Mouse (Mus musculus): Measurements from ENCODE around the gene Sec23ip. TPM values are rescaled to one million over a fixed set of nuclear protein-coding genes. Genes with fewer than 3 reads are reported as not detected.

Sec23ip gene
- polyA plus RNA-seq, 1 experiment from 2014 or later: 29.7 TPM

DNA sequence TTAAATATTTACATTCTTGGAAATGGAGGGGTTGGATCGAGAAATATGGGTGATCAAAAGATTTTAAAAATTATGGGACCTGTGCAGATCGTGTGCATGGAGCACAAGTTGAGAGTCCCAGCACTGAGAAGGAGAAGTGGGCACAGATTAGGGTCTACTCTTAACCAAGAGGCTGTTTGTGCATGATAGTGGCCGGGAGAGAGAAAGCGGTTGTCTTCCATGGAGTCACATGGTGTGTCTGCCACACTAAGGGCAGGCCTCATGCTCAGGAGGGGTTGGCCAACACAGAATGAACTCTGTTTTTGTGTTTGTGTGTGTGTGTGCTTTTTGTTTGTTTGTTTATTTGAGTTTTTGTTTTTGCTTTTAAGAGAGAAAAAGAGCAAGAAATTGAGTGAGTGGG lies 7.3 kb downstream of the Sec23ip start:
- no peak for ATAC-seq
- H3K36me3 ChIP-seq (ENCODE audit: control insufficient read depth, insufficient read depth, low read length): peaks cover 16% of the 10 kb centered on the region
- no peak overlapping the region for H3K4me2 ChIP-seq (ENCODE audit: low read depth, low read length)
- H3K9ac ChIP-seq (ENCODE audit: low read depth, low read length): no peak overlapping the region
- no peak overlapping the region for H3K4me3 ChIP-seq (ENCODE audit: low read length)
- no peaks in the 10 kb centered on the region for H3K9me3 ChIP-seq (ENCODE audit: control insufficient read depth, low read length)
- H3K27me3 ChIP-seq (replicated peaks; ENCODE audit: control insufficient read depth, insufficient read depth, low read length): no peaks in the 10 kb centered on the region
- H3K4me1 ChIP-seq (ENCODE audit: control insufficient read depth, insufficient read depth, low read length): peaks cover 13% of the 10 kb centered on the region
- H3K27ac ChIP-seq (ENCODE audit: low read length): no peak overlapping the region
- WGBS: 75% methylated on average over 4 of the region's 4 CpGs

DNA sequence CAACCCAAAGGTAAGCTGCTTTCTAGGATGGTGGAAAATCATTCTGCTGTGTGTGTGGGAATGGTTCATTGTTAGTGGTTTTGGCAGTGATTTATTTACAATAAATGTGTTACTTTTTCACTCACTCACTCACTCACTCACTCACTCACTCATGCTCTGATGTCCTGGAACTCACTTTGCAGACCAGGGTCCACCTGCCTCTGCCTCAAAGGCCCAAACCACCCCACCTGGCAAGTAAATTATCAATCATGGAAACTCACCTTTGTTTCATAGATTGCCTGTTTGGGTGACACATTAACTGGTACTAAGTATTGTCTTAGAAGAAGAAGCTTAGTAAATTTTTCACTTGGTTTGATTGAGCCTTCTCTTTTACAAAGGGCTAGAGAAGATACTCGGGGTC lies 10.7 kb downstream of the Sec23ip start:
- ATAC-seq: no peak
- Histone ChIP-seq H3K27me3 (replicated peaks; ENCODE audit: control insufficient read depth, insufficient read depth, low read length) (no peaks in the 10 kb centered on the region), H3K4me1 (ENCODE audit: control insufficient read depth, insufficient read depth, low read length) (no peaks in the 10 kb centered on the region), H3K4me2 (ENCODE audit: low read depth, low read length) (no peak overlapping the region), H3K4me3 (ENCODE audit: low read length) (no peak overlapping the region), H3K36me3 (ENCODE audit: control insufficient read depth, insufficient read depth, low read length) (peaks cover 26% of the 10 kb centered on the region), H3K9me3 (ENCODE audit: control insufficient read depth, low read length) (no peaks in the 10 kb centered on the region), H3K9ac (ENCODE audit: low read depth, low read length) (no peak overlapping the region), H3K27ac (ENCODE audit: low read length) (no peak overlapping the region)
- WGBS: 63% methylated on average over 1 of the region's 1 CpGs

DNA sequence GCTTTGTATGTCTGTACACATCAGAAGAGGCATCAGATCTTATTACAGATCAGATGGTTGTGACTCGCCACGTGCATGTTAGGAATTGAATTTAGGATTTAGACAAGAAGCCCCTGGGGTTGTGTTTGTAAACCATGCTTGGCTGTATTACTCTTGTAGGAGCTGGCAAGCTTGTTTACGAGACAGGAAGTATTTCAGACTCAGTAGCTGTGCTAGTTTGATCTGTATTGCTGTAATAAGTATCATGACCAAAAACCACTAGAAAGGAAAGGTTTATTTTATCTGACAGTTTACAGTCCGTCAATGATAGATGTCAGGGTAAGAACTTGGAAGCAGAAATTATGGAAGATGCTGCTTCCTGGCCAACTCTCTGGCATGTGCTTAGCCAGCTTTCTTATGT lies 14.2 kb downstream of the Sec23ip start:
- Histone ChIP-seq H3K4me2 (ENCODE audit: low read depth, low read length) (no peak overlapping the region), H3K9me3 (ENCODE audit: control insufficient read depth, low read length) (no peaks in the 10 kb centered on the region), H3K27ac (ENCODE audit: low read length) (no peak overlapping the region), H3K27me3 (replicated peaks; ENCODE audit: control insufficient read depth, insufficient read depth, low read length) (no peaks in the 10 kb centered on the region), H3K36me3 (ENCODE audit: control insufficient read depth, insufficient read depth, low read length) (peaks cover 35% of the 10 kb centered on the region), H3K4me3 (ENCODE audit: low read length) (no peak overlapping the region), H3K4me1 (ENCODE audit: control insufficient read depth, insufficient read depth, low read length) (no peaks in the 10 kb centered on the region), H3K9ac (ENCODE audit: low read depth, low read length) (no peak overlapping the region)
- ATAC-seq: no peak
- WGBS: 81% methylated on average over 4 of the region's 4 CpGs

DNA sequence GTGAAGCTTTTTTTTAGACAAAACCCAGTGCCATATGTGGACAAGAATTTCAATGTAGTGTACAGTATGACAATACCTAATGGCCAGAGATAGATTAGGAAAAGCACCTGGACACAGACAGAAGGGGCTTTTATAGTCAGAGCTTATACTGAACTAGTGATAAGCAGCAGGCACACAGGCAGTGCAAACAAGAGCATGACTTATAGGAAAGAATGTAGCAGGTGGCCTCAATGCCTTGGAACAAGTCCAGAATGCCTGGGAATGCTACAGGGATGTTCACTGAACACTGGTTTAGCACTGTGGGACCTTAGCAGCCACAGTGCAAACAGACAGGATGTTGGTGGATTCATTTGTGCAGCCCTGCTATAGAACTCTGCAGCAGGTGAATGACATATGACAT lies 22.0 kb downstream of the Sec23ip start:
- peak; percentile 33; the same call in 1 of the 2 replicates for ATAC-seq
- peaks cover 29% of the 10 kb centered on the region for H3K36me3 ChIP-seq (ENCODE audit: control insufficient read depth, insufficient read depth, low read length)
- H3K27ac ChIP-seq (ENCODE audit: low read length): no peak overlapping the region

DNA sequence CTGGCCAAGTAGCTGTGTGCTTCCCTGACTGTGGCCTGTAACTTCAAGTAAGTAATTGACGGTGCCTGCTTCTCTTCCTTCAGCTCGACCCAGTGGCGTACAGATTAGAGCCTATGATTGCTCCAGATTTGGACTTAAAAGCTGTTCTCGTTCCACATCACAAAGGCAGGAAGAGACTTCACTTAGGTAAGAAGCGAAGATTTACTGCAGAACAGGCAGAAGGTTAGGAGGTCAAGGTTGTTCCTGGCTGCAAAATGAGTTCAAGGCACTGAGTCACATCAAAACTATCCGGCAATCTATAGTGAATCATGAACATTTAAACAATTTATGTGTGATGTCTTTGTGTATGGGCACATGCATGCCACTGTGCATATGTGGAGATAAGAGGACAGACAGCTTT lies 32.5 kb downstream of the Sec23ip start:
- Histone ChIP-seq H3K36me3 (ENCODE audit: control insufficient read depth, insufficient read depth, low read length) (peaks cover 21% of the 10 kb centered on the region), H3K27me3 (replicated peaks; ENCODE audit: control insufficient read depth, insufficient read depth, low read length) (no peaks in the 10 kb centered on the region), H3K4me2 (ENCODE audit: low read depth, low read length) (no peak overlapping the region), H3K27ac (ENCODE audit: low read length) (no peak overlapping the region), H3K9me3 (ENCODE audit: control insufficient read depth, low read length) (no peaks in the 10 kb centered on the region), H3K4me3 (ENCODE audit: low read length) (no peak overlapping the region), H3K9ac (ENCODE audit: low read depth, low read length) (no peak overlapping the region), H3K4me1 (ENCODE audit: control insufficient read depth, insufficient read depth, low read length) (no peaks in the 10 kb centered on the region)
- no peak for ATAC-seq
- WGBS: 83% methylated on average over 6 of the region's 6 CpGs

More for the DNA sequence above, 22.0 kb downstream of the Sec23ip start:
- Histone ChIP-seq H3K9me3 (ENCODE audit: control insufficient read depth, low read length) (no peaks in the 10 kb centered on the region), H3K4me1 (ENCODE audit: control insufficient read depth, insufficient read depth, low read length) (no peaks in the 10 kb centered on the region), H3K4me2 (ENCODE audit: low read depth, low read length) (no peak overlapping the region), H3K27me3 (replicated peaks; ENCODE audit: control insufficient read depth, insufficient read depth, low read length) (no peaks in the 10 kb centered on the region), H3K9ac (ENCODE audit: low read depth, low read length) (no peak overlapping the region), H3K4me3 (ENCODE audit: low read length) (no peak overlapping the region)

DNA sequence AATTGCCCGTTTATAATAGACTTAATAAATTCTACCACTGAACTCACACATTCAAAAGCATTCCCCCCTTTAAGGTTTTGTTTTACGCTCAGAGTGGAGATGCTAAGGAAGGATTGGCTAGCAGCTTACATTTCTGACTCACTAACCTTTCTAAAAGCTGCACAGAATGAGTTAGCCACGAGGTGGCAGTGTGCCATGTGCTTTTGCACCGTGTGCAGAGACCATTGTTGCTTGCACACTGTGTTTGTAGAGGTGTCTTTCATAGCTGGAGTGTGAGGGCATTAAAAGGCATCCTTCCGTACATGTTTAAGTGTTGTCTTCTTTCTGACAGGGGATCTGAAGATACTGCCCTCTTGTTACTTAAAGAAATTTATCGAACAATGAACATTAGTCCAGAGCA lies 34.6 kb downstream of the Sec23ip start:
- Histone ChIP-seq H3K4me1 (ENCODE audit: control insufficient read depth, insufficient read depth, low read length) (no peaks in the 10 kb centered on the region), H3K4me3 (ENCODE audit: low read length) (no peak overlapping the region), H3K27ac (ENCODE audit: low read length) (no peak overlapping the region), H3K9me3 (ENCODE audit: control insufficient read depth, low read length) (no peaks in the 10 kb centered on the region), H3K4me2 (ENCODE audit: low read depth, low read length) (no peak overlapping the region), H3K36me3 (ENCODE audit: control insufficient read depth, insufficient read depth, low read length) (peaks cover 28% of the 10 kb centered on the region), H3K9ac (ENCODE audit: low read depth, low read length) (no peak overlapping the region), H3K27me3 (replicated peaks; ENCODE audit: control insufficient read depth, insufficient read depth, low read length) (no peaks in the 10 kb centered on the region)
- 0 out of 2 replicates have a peak, but pooled peaks have one; percentile 31 for ATAC-seq
- WGBS: 50% methylated on average over 6 of the region's 6 CpGs

DNA sequence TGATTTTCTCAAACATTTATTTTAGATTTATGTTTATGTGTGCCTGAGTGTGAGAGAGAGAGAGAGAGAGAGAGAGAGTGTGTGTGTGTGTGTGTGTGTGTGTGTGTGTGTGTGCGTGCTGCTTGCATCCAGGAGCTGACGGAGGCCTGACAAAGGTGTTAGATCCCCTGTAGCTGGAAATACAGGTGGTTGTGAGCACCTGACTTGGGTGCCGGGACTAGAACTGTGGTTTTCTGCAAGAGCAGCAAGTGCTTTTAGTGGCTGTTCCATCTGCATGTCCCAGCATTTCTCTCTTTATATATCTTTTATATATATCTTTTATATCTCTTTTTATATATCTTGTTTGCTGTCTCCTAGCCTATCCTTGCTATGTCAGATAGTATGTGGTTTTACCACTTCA lies 37.1 kb downstream of the Sec23ip start:
- Histone ChIP-seq H3K4me3 (ENCODE audit: low read length) (no peak overlapping the region), H3K9ac (ENCODE audit: low read depth, low read length) (no peak overlapping the region), H3K27ac (ENCODE audit: low read length) (no peak overlapping the region), H3K36me3 (ENCODE audit: control insufficient read depth, insufficient read depth, low read length) (peaks cover 32% of the 10 kb centered on the region), H3K9me3 (ENCODE audit: control insufficient read depth, low read length) (no peaks in the 10 kb centered on the region), H3K4me2 (ENCODE audit: low read depth, low read length) (no peak overlapping the region), H3K27me3 (replicated peaks; ENCODE audit: control insufficient read depth, insufficient read depth, low read length) (no peaks in the 10 kb centered on the region), H3K4me1 (ENCODE audit: control insufficient read depth, insufficient read depth, low read length) (no peaks in the 10 kb centered on the region)
- no peak for ATAC-seq
- 94% methylated on average over 3 of the region's 3 CpGs for WGBS

DNA sequence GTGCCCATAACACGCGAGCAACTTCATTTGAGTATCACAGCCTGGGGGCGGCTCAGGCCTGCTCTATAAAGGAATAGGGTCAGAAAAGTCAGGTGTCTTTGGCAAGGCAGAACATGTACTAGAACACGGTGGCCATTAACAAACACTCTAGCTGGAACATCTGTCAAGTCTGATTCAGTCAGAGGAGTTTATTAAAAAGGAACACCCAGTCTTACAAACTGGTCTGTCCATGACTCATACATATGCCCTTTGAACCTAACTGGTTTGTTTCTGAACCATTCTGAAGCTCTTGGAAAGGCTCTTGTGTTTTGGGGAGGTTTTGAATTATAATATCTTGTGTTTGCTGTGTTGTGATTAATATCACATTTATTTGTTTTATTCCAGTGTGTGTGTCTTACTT lies 45.3 kb downstream of the Sec23ip start:
- 87% methylated on average over 4 of the region's 4 CpGs for WGBS

DNA sequence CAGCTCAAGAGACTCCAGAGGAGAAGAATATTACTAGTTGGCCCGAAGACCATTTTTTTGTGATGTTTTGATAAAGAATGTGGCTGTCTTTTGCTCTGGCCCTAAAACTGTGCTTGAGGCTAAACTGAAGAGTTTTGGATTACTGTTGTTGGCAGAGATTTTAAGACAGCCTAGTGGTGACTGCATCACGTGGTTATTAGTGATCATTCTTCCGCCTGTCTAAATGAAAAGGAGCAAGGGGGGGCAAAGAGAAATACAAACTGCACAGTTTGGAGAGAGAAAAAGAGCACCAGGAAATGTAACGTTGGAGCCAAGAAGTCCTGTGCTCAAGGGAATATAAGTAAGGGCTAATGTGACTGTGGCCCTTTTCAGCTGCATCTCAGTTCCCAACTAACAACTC lies 48.7 kb downstream of the Sec23ip start:
- H3K4me2 ChIP-seq (ENCODE audit: low read depth, low read length): no peak overlapping the region
- no peak overlapping the region for H3K4me3 ChIP-seq (ENCODE audit: low read length)
- ATAC-seq: no peak
- H3K27me3 ChIP-seq (replicated peaks; ENCODE audit: control insufficient read depth, insufficient read depth, low read length): no peaks in the 10 kb centered on the region
- no peak overlapping the region for H3K27ac ChIP-seq (ENCODE audit: low read length)
- WGBS: 76% methylated on average over 4 of the region's 4 CpGs
- no peaks in the 10 kb centered on the region for H3K36me3 ChIP-seq (ENCODE audit: control insufficient read depth, insufficient read depth, low read length)
- no peaks in the 10 kb centered on the region for H3K4me1 ChIP-seq (ENCODE audit: control insufficient read depth, insufficient read depth, low read length)
- H3K9ac ChIP-seq (ENCODE audit: low read depth, low read length): no peak overlapping the region
- no peaks in the 10 kb centered on the region for H3K9me3 ChIP-seq (ENCODE audit: control insufficient read depth, low read length)

More for the DNA sequence above, 45.3 kb downstream of the Sec23ip start:
- no peak overlapping the region for H3K27ac ChIP-seq (ENCODE audit: low read length)
- no peaks in the 10 kb centered on the region for H3K4me1 ChIP-seq (ENCODE audit: control insufficient read depth, insufficient read depth, low read length)
- H3K4me3 ChIP-seq (ENCODE audit: low read length): no peak overlapping the region
- H3K9me3 ChIP-seq (ENCODE audit: control insufficient read depth, low read length): no peaks in the 10 kb centered on the region
- H3K27me3 ChIP-seq (replicated peaks; ENCODE audit: control insufficient read depth, insufficient read depth, low read length): no peaks in the 10 kb centered on the region
- H3K9ac ChIP-seq (ENCODE audit: low read depth, low read length): no peak overlapping the region
- peaks cover 7% of the 10 kb centered on the region; the same call in 1 of the 2 replicates for H3K36me3 ChIP-seq (ENCODE audit: control insufficient read depth, insufficient read depth, low read length)
- no peak overlapping the region for H3K4me2 ChIP-seq (ENCODE audit: low read depth, low read length)
- no peak for ATAC-seq

DNA sequence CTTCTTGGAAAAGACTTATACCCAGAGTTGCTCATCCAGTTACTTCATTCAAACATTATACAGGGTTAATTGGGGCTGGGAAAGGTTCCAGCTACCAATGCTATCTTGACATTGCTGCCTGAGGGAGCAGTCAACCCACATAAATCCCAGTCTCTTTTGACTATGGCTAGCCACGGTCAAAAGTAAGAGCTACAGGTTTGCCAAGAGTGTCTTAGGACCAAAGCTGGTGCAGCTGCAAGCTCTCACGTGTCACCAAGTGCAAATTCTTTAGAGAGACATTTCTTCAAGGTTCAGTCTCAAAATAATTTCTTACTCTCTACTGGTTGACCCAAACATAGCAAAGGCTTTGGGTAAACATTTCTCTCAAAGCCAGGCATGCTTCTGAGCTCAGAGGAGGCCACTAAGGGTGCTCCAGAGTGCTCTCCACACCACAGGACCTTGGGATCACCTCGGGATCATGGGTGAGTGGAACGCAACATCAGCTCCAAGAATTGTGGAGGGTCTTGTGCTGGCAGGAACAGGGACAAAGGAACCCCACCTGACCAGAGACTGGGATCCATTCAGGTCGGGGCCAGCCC lies 80.3 kb downstream of the Sec23ip start:
- no peaks in the 10 kb centered on the region for H3K36me3 ChIP-seq (ENCODE audit: control insufficient read depth, insufficient read depth, low read length)
- no peak for ATAC-seq
- H3K4me2 ChIP-seq (ENCODE audit: low read depth, low read length): no peak overlapping the region
- no peak overlapping the region for H3K27ac ChIP-seq (ENCODE audit: low read length)
- no peak overlapping the region for H3K9ac ChIP-seq (ENCODE audit: low read depth, low read length)
- H3K4me3 ChIP-seq (ENCODE audit: low read length): no peak overlapping the region
- H3K9me3 ChIP-seq (ENCODE audit: control insufficient read depth, low read length): no peaks in the 10 kb centered on the region
- no peaks in the 10 kb centered on the region for H3K27me3 ChIP-seq (replicated peaks; ENCODE audit: control insufficient read depth, insufficient read depth, low read length)
- no peaks in the 10 kb centered on the region for H3K4me1 ChIP-seq (ENCODE audit: control insufficient read depth, insufficient read depth, low read length)
- WGBS: 72% methylated on average over 5 of the region's 5 CpGs

Data from intestine, embryonic 16.5 days (tissue).